Mouse (Mus musculus): ENCODE results near the gene Pik3c2b. TPM values are rescaled to one million over a fixed set of nuclear protein-coding genes. Genes with fewer than 3 reads are reported as not detected.

The Pik3c2b gene
- polyA plus RNA-seq (2012; rRNA removed), result 35.7 and 39.0 TPM in 2 replicates

DNA sequence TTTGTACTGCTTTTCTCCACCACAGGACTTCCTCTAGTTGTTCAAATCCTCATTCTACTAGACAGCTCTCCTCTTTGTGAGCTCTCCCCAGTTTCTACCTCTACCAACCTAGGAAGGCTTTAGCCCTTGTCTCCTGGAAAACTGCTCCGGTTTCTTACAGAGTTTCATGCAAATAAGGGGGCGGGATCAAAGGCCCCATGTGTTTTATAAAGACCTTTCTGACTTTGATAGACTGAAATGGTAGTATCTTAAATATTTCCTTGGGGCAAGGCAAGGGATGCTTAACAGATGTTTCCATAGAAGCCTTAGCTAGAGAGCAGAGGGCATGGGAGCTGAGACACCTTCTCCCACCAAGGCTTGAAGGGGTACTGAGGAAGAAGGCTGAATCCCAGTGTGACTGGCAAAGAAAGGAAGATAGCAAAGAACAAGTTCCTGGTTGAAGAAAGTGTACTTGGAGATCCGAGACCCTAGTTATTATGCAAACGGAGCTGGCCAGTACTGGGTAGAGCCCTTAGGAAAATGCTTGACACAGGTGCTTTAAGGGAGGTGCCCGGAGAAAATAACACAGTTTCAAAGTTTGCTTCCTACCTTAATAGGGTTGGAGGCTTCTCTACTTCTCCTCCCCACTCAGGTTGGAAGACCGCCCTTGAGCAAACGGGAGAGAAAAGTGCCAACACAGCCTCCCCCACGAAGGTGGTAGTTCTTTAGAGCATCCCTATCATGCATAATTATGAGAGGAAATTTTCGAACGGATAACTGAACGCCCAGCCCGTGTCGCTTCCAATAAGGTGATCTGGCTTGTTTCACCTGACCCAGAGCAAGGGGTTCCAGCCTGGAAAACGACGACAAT lies at the start of gene Pik3c2b:
Gene Pik3c2b, plus strand, starts transcription at position 657 of the 850 bp plus-strand sequence.

DNA sequence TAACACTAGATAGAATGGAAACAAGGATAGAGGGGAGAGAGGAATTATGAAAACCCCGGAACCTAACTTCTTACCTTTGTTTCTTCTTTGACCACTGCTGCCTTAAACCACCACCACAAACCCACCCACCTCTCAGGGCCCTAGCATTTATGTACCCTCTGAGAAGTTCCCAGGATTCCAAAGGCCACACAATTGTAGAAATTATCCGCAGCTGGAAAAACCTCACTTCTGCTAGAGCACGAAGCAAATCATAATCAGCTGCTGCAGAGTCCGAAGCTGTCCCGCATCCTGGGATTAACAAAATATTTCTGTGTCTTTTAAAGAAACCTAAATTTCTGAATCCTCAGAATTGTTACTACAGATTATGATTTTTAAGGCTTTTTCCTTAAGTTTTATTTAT lies 15.0 kb upstream of the Pik3c2b start, which contains the start of gene Mdm4:
Gene Mdm4, minus strand, starts transcription at position 101 of the 400 bp plus-strand sequence.

DNA sequence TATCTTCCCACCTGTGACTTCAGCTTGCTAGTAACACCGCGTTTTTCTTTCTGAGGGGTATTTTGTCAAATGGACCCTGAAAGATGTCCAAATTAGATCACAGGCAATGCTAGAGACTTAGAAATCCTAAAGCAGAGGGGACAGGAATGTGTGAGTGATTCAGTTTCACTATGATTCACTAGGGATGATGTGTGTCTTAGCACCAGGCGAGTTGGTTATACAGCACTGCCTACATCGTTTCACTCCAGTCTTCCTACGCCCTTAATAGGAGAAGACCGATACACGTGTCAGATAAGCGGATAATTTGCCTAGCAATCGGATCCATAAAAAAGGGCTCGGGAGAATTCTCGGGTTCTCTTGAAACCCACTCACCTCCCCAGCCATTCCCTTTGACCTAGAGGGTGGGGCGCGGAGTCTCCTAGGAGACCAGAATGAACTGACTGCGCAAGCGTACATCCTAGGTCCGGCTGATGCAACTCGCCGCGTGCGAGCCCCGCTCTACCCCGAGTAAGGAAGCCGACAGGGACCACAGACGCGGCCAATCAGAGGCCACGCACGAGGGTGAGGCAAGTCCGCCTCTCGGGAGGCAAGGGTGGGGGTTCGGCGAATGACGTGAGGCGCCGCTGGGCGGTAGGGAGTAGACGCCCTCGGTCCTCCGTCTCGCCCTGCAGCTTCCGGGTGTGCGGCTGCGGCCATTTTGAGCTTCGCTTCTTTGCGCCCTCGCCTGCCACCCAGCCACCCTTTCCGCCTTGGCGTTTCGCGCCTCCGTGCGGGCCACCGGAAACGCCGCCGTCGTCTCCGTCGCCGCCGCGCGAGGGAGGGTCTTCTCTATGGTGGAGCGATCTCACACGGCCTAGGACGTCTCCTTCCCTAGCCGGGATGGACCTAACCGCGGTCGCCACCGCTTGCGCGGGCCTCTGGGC lies 85.4 kb downstream of the Pik3c2b start, which contains the start of gene Ppp1r15b:
Gene Ppp1r15b, plus strand, starts transcription at position 506 of the 923 bp plus-strand sequence.

Other genes with a start within 250 kb of the Pik3c2b start
- gene Lrrn2, start 165.4 kb upstream of the Pik3c2b start, polyA plus RNA-seq (2012; rRNA removed), result 4.9 and 6.6 TPM in 2 replicates
- 16.5 and 21.4 TPM in 2 replicates for gene Mdm4, start 15.1 kb upstream of the Pik3c2b start, polyA plus RNA-seq (2012; rRNA removed)
- 35.9 and 37.4 TPM in 2 replicates for gene Ppp1r15b, start 85.5 kb downstream of the Pik3c2b start, polyA plus RNA-seq (2012; rRNA removed)
- gene Plekha6, start 118.5 kb downstream of the Pik3c2b start, polyA plus RNA-seq (2012; rRNA removed), result 215 and 248 TPM in 2 replicates

All from colon, adult 2 months (tissue).